Mouse (Mus musculus) embryonic facial prominence, embryonic 14.5 days (tissue): ENCODE measurements at regions not wholly inside any gene's neighbourhood (a gene's known extent, or its start where the extent isn't known, plus 50 kb on each side); places are given as distances from the start of the nearest gene placed in this dataset.

Experiments
- ATAC-seq: fragments of 200-750 bp; cut with Nextera tagmentation; 2 replicates; pipeline ENCODE4 v1.8.0; 2017; ENCODE audit warnings: low read depth, moderate number of reproducible peaks, moderate TSS enrichment
- DNase-seq: peaks from one replicate; pipeline ENCODE4 v3.0.0-alpha.2; 2015; ENCODE audit warnings: low spot score
- H3K27ac ChIP-seq: fragments of 300-500 bp; sonication (generic); replicated peaks from 2 replicates; pipeline ENCODE4 v1.5.1; 2014; ENCODE audit warnings: low read depth, mild to moderate bottlenecking, low read length, moderate library complexity
- H3K27me3 ChIP-seq: fragments of 300-500 bp; sonication (generic); replicated peaks from 2 replicates; pipeline ENCODE4 v1.6.1; 2014; ENCODE audit warnings: low read length; ENCODE audit not compliant: control insufficient read depth, insufficient read depth
- H3K36me3 ChIP-seq: fragments of 300-500 bp; sonication (generic); 2 replicates; pipeline ENCODE4 v1.6.1; 2014; ENCODE audit warnings: low read length, mixed read lengths; ENCODE audit not compliant: control insufficient read depth, insufficient read depth
- H3K4me1 ChIP-seq: fragments of 300-500 bp; sonication (generic); 2 replicates; pipeline ENCODE4 v1.6.1; 2014; ENCODE audit warnings: antibody characterized with exemption, low read length; ENCODE audit not compliant: control insufficient read depth, insufficient read depth
- H3K4me2 ChIP-seq: fragments of 300-500 bp; sonication (generic); 2 replicates; pipeline ENCODE4 v1.6.1; 2014; ENCODE audit warnings: low read depth, mild to moderate bottlenecking, low read length, moderate library complexity, mixed read lengths
- H3K4me3 ChIP-seq: fragments of 300-500 bp; sonication (generic); 2 replicates; pipeline ENCODE4 v1.5.1; 2014; ENCODE audit warnings: low read depth, mild to moderate bottlenecking, low read length
- H3K9ac ChIP-seq: fragments of 300-500 bp; sonication (generic); 2 replicates; pipeline ENCODE4 v1.6.1; 2014; ENCODE audit warnings: low read depth, mild to moderate bottlenecking, low read length, moderate library complexity, mixed read lengths
- H3K9me3 ChIP-seq: fragments of 300-500 bp; sonication (generic); 2 replicates; pipeline ENCODE4 v1.6.1; 2016; ENCODE audit warnings: low read length; ENCODE audit not compliant: control insufficient read depth
- WGBS: fragments of 180-500 bp; shearing (Covaris S2); extraction: QIAGEN DNeasy Blood & Tissue Kit; methylation state at CpG from one replicate; pipeline ENCODE4 v1.1.7; 2014; 5-methylcytosine and 5-hydroxymethylcytosine counted together

GRCm38 (mm10) chr1:88996657-88997056, 73.6 kb upstream of the Sh3bp4 start:
- ATAC-seq (no peak), DNase-seq (no peak)
- no peak overlapping the region for H3K27ac ChIP-seq
- H3K27me3 ChIP-seq, result no peaks in the 10 kb centered on the region
- no peak overlapping the region for H3K9ac ChIP-seq
- 0 out of 2 replicates have a peak, but pooled peaks cover 4% of the 10 kb centered on the region for H3K9me3 ChIP-seq
- no peak overlapping the region for H3K4me2 ChIP-seq
- peaks cover 26% of the 10 kb centered on the region for H3K4me1 ChIP-seq
- no peak overlapping the region for H3K4me3 ChIP-seq
- H3K36me3 ChIP-seq, result no peaks in the 10 kb centered on the region
- WGBS, result 59% methylated on average over 7 of the region's 7 CpGs

GRCm38 (mm10) chr1:88997847-88998246, 72.4 kb upstream of the Sh3bp4 start:
- WGBS, result 79% methylated on average over 12 of the region's 12 CpGs
- peaks cover 26% of the 10 kb centered on the region for H3K4me1 ChIP-seq
- no peak for ATAC-seq

GRCm38 (mm10) chr1:89002326-89002725, 67.9 kb upstream of the Sh3bp4 start:
- no peak overlapping the region for H3K9ac ChIP-seq
- no peak overlapping the region for H3K27ac ChIP-seq
- no peak overlapping the region for H3K4me2 ChIP-seq
- 81% methylated on average over 3 of the region's 3 CpGs for WGBS
- no peak for DNase-seq
- H3K9me3 ChIP-seq, result 0 out of 2 replicates have a peak, but pooled peaks cover 4% of the 10 kb centered on the region
- H3K27me3 ChIP-seq, result no peaks in the 10 kb centered on the region
- no peak for ATAC-seq
- H3K4me3 ChIP-seq, result no peak overlapping the region
- H3K36me3 ChIP-seq, result no peaks in the 10 kb centered on the region
- H3K4me1 ChIP-seq, result no peaks in the 10 kb centered on the region

More at GRCm38 (mm10) chr1:88997847-88998246, 72.4 kb upstream of the Sh3bp4 start:
- H3K27ac ChIP-seq, result no peak overlapping the region
- no peak overlapping the region for H3K9ac ChIP-seq
- 0 out of 2 replicates have a peak, but pooled peaks cover 4% of the 10 kb centered on the region for H3K9me3 ChIP-seq
- no peak overlapping the region for H3K4me2 ChIP-seq
- H3K36me3 ChIP-seq, result no peaks in the 10 kb centered on the region
- DNase-seq, result peak; percentile 30
- no peak overlapping the region for H3K4me3 ChIP-seq
- H3K27me3 ChIP-seq, result no peaks in the 10 kb centered on the region

- Histone ChIP-seq H3K27ac (no peak overlapping the region), H3K4me3 (no peak overlapping the region), H3K9me3 (0 out of 2 replicates have a peak, but pooled peaks cover 4% of the 10 kb centered on the region), H3K4me2 (no peak overlapping the region), H3K9ac (no peak overlapping the region), H3K36me3 (no peaks in the 10 kb centered on the region), H3K4me1 (no peaks in the 10 kb centered on the region), H3K27me3 (no peaks in the 10 kb centered on the region)
- WGBS, result 76% methylated on average over 2 of the region's 2 CpGs
- ATAC-seq (no peak), DNase-seq (no peak)
Measured at GRCm38 (mm10) chr1:89003752-89004151, 66.5 kb upstream of the Sh3bp4 start.

- Histone ChIP-seq H3K9ac (no peak overlapping the region), H3K4me1 (peaks cover 4% of the 10 kb centered on the region; the same call in 1 of the 2 replicates), H3K4me3 (no peak overlapping the region), H3K36me3 (no peaks in the 10 kb centered on the region), H3K4me2 (no peak overlapping the region), H3K9me3 (no peaks in the 10 kb centered on the region), H3K27ac (no peak overlapping the region), H3K27me3 (no peaks in the 10 kb centered on the region)
- ATAC-seq, result no peak
- no peak for DNase-seq
- 89% methylated on average over 7 of the region's 7 CpGs for WGBS
Measured at GRCm38 (mm10) chr1:89007476-89007875, 62.7 kb upstream of the Sh3bp4 start.

GRCm38 (mm10) chr1:89010170-89010569, 60.0 kb upstream of the Sh3bp4 start:
- H3K9ac ChIP-seq, result no peak overlapping the region
- no peaks in the 10 kb centered on the region for H3K9me3 ChIP-seq
- no peak overlapping the region for H3K4me2 ChIP-seq
- DNase-seq (no peak), ATAC-seq (no peak)
- peaks cover 8% of the 10 kb centered on the region for H3K4me1 ChIP-seq
- no peak overlapping the region for H3K27ac ChIP-seq
- 63% methylated on average over 2 of the region's 2 CpGs for WGBS
- no peak overlapping the region for H3K4me3 ChIP-seq
- no peaks in the 10 kb centered on the region for H3K27me3 ChIP-seq
- no peaks in the 10 kb centered on the region for H3K36me3 ChIP-seq

GRCm38 (mm10) chr1:89011454-89011853, 58.8 kb upstream of the Sh3bp4 start:
- H3K9ac ChIP-seq, result no peak overlapping the region
- H3K4me1 ChIP-seq, result peaks cover 15% of the 10 kb centered on the region
- ATAC-seq, result no peak
- no peak overlapping the region for H3K4me2 ChIP-seq
- H3K9me3 ChIP-seq, result no peaks in the 10 kb centered on the region
- H3K27me3 ChIP-seq, result no peaks in the 10 kb centered on the region
- no peak overlapping the region for H3K27ac ChIP-seq
- WGBS, result 58% methylated on average over 7 of the region's 7 CpGs
- peak; percentile 47 for DNase-seq
- H3K36me3 ChIP-seq, result no peaks in the 10 kb centered on the region
- H3K4me3 ChIP-seq, result no peak overlapping the region

- no peak overlapping the region for H3K4me3 ChIP-seq
- H3K9ac ChIP-seq, result 0 out of 2 replicates have a peak overlapping the region, but pooled peaks have one; percentile 15
- ATAC-seq (peak; percentile 77; the same call in 1 of the 2 replicates), DNase-seq (peak; percentile 76)
- peak overlapping the region; percentile 28 for H3K4me2 ChIP-seq
- no peaks in the 10 kb centered on the region for H3K36me3 ChIP-seq
- H3K27ac ChIP-seq, result no peak overlapping the region
- H3K9me3 ChIP-seq, result no peaks in the 10 kb centered on the region
- WGBS, result 21% methylated on average over 12 of the region's 12 CpGs
- H3K4me1 ChIP-seq, result peaks cover 15% of the 10 kb centered on the region
- no peaks in the 10 kb centered on the region for H3K27me3 ChIP-seq
Measured at GRCm38 (mm10) chr1:89015385-89015784, 54.8 kb upstream of the Sh3bp4 start.

- H3K9me3 ChIP-seq, result no peaks in the 10 kb centered on the region
- no peaks in the 10 kb centered on the region for H3K36me3 ChIP-seq
- peaks cover 15% of the 10 kb centered on the region for H3K4me1 ChIP-seq
- DNase-seq (no peak), ATAC-seq (no peak)
- H3K4me3 ChIP-seq, result no peak overlapping the region
- H3K27ac ChIP-seq, result no peak overlapping the region
- 46% methylated on average over 10 of the region's 10 CpGs for WGBS
- 0 out of 2 replicates have a peak overlapping the region, but pooled peaks have one; percentile 15 for H3K9ac ChIP-seq
- peak overlapping the region; percentile 28 for H3K4me2 ChIP-seq
- no peaks in the 10 kb centered on the region for H3K27me3 ChIP-seq
Measured at GRCm38 (mm10) chr1:89015845-89016244, 54.4 kb upstream of the Sh3bp4 start.
